Mouse (Mus musculus) forebrain, embryonic 16.5 days (tissue): ENCODE measurements around the gene Igf2. TPM values are rescaled to one million over a fixed set of nuclear protein-coding genes. Genes with fewer than 3 reads are reported as not detected.

Experiments used
- microRNA counts: library from miRNA; unstranded; fragments of <30 nt; microRNA quantifications from one replicate; lab custom pipeline; 2016
- microRNA-seq: library from miRNA; unstranded; fragments of <30 nt; microRNA quantifications from one replicate; pipeline ENCODE4, GENCODE M21; 2017
- polyA plus RNA-seq: library from polyadenylated mRNA; unstranded; fragments of >200 nt; fragmentation: Nextera tagmentation; extraction: Ambion mirVana; gene quantifications from 2 replicates; pipeline ENCODE4 v1.2.1, GENCODE M21; 2015

Gene Igf2
- polyA plus RNA-seq, 1 experiment from 2014 or later = 64.3 TPM

MicroRNAs encoded within 50 kb of the gene (microRNA counts, 519-probe panel; counts per million panel counts)
- microRNA mmu-miR-483 (lab: Ali Mortazavi, UCI) = 2,043 counts per million, percentile 32 among the panel's probes with 10 or more counts

Small RNAs within 50 kb of the gene (microRNA-seq; reads per million reads assigned to microRNA genes)
- 64.6 reads per million, percentile 48 among the genes with 10 or more reads in this experiment for gene Mir483

Other genes with a start within 250 kb of the Igf2 start
- gene Syt8, start 232.0 kb downstream of the Igf2 start, polyA plus RNA-seq = not detected in 2 replicates
- gene Tnni2, start 225.0 kb downstream of the Igf2 start, polyA plus RNA-seq = 0.89 TPM in 1 of 2 replicates, not detected in the other
- 3.5 and 5.5 TPM in 2 replicates for gene Lsp1, start 206.0 kb downstream of the Igf2 start, polyA plus RNA-seq
- 0.73 and 1.2 TPM in 2 replicates for gene Tnnt3, start 168.0 kb downstream of the Igf2 start, polyA plus RNA-seq
- 16.0 and 23.0 TPM in 2 replicates for gene Mrpl23, start 134.1 kb downstream of the Igf2 start, polyA plus RNA-seq
- gene Gm49394, start 3.1 kb upstream of the Igf2 start, polyA plus RNA-seq = not detected in 2 replicates
- gene Ins2, start 76.6 kb upstream of the Igf2 start, polyA plus RNA-seq = 1.3 TPM in 1 of 2 replicates, not detected in the other